Mouse (Mus musculus) layer of hippocampus, adult 18-20 months (tissue): ENCODE data around the gene Traf2. TPM values are rescaled to one million over a fixed set of nuclear protein-coding genes. Genes with fewer than 3 reads are reported as not detected.

ENCODE experiments used
- DNase-seq, 2 experiments: peaks; one replicate each; pipeline ENCODE4 v3.0.0; 2022; ENCODE audit warnings: low spot score in 2 of 2
- total RNA-seq, 2 experiments: library from RNA; stranded (reverse); gene quantifications; 2 replicates each; pipeline ENCODE4 v1.2.3; 2021

The Traf2 gene
- total RNA-seq, 2 experiments from 2014 or later: 10.9 to 12.0 TPM

DNA sequence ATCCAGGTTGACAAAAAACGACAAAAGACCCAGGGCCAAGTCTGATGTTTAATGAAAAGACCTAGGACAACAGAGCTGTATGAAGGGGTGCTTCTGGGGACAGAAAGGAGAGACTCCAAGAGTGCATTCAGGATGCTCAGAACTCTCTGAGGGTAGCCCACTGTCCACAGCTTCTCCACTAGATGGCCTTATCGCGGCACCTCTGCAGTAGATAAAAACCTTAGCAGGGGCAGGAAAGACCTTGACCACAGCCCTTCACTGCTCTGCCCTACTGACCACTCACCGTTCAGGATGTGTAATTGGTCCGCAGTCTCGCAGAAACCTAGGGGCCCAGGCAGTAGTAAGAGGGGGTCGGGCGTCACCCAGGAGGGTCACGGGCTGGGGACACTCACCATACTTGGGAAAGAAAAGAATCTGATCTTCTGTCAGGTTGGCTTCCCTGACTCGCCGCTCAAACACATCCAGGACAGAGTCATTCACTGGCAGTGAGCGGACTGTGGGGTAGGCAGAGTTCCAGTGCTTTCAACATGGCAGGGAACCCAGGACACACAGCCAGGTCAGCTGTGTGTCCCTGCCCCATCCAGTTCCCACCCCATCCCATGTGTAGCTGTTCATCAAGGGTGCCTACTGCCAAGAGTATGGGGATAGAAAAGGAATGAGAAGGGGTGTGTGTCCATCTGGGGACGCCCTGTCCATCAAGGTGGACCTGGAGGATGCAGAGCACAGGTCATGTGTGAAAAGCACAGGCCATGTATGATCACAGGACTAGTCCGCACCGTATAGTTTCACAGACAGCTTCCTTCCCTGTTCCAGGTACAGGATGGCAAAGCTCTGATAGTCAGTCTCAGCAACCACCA is 47.9 kb downstream of the Traf2 start:
- no peak for DNase-seq

DNA sequence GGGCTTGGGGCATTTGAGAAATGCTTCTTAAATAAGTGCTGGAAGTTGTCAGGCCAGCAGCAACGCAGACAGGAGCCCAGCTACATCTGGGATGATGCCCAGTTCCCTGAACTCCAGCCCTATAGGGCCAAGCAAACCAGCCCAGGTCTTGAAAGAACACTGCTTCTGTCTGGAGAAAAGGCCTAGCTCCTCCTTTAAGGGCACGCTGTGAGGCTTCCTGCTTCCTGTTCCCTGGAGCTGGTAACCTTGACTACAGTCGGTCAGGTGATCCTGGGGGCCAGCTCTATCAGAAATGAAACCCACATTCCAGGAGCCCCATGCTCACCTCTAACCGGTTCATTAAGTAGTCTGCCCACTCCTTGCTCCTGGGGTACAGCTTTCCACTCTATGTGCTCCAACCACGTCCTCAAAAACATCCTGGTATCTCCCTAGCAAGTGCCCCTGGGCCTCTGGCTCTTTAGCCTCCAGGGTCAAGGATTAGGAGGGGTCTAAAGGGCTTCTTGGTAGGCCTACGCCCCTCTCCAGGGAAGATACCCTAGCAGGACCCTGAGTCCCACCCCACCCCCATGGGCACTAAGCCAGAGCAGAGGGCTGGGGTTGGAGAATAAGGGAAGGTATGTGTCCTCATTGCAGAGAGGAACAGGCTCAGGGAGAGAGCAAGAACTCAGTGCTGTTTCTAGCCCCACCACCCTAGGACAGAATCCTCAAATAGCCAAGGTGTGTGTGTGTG is 48.7 kb downstream of the Traf2 start:
- DNase-seq: no peak

DNA sequence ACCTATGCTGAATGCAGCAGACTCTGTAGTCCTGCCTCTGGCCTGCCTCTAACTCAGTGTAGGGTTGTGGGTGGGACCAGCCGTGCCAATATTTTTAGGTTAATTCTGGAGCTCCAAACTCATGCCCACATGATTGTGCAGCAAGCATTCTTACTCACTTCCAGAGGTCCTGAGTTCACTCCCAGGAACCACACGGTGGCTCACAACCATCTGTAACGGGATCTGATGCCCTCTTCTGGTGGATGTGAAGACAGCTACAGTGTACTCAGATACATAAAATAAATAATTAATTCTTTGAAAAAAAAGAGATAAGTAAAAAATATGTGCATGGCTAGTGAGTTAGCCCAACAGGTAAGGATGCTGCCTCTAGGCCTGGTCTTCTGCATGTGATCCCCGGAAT is 50.3 kb downstream of the Traf2 start:
- peak in 1 of 2 experiments; percentile 47 for DNase-seq

DNA sequence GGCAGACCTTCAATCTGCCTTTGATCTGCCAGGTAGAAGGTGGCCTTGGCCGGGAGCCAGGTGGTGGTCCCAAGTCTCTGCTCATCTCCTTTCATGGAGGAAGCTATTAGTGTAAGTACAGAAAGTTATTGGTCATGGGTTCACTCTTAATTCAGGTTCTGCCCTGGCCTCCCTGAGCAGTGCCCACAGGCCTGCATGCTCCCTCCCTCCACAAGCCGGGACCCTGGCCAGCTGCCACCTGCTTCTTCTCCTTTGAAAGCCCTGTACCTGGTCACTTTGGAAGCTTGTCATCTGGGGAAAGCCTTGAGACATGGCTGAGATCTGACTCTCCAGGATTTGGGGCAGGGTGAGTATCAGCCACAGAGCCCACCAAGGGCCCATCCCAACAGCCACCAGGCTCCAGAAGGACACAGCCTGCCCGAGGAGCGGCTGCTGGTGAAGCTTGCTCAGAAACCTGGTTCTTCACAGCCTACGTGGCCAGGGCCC is 53.2 kb downstream of the Traf2 start, which contains the start of gene Lcn12:
Gene Lcn12 (minus strand): TSS at position 436 of the 486 bp plus-strand sequence.
- DNase-seq: no peak

DNA sequence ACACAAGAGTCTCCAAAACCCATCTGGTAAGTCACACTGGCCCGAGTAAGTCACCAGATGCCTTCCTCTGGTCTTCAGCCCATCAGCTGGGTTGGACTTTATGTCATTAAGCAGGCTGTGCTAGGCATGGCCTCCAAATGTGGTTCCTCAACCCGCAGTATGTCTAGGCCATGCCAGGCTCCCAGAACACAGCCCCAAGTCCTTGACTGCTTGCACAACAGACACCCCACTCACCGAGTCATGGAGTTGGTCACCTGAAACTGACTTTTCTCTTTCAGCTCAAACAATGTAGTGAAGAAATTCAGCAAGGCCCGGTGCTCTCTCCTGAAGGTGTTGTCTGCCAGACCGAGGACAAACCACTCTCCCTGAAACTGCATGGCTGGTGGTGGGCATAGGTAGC is 53.8 kb downstream of the Traf2 start:
- DNase-seq: no peak

DNA sequence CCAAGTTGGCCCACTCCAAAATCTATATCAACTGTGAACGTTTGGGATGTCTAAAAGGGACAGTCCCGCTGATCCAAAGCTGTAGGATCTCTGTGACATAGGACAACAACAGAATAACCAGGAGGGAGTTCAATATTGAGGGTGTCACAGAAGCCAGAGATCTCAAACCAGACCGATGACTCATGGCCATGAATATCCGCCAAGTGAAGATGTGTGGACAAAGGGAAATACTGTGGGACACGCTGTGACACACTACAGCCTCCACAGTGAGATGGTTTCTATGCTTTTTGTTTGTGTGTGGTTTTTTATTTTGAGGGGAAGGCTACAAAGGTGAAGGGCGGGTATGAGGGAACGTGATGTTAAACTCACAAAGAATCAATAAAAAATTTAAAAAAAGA is 58.1 kb downstream of the Traf2 start:
- no peak for DNase-seq

DNA sequence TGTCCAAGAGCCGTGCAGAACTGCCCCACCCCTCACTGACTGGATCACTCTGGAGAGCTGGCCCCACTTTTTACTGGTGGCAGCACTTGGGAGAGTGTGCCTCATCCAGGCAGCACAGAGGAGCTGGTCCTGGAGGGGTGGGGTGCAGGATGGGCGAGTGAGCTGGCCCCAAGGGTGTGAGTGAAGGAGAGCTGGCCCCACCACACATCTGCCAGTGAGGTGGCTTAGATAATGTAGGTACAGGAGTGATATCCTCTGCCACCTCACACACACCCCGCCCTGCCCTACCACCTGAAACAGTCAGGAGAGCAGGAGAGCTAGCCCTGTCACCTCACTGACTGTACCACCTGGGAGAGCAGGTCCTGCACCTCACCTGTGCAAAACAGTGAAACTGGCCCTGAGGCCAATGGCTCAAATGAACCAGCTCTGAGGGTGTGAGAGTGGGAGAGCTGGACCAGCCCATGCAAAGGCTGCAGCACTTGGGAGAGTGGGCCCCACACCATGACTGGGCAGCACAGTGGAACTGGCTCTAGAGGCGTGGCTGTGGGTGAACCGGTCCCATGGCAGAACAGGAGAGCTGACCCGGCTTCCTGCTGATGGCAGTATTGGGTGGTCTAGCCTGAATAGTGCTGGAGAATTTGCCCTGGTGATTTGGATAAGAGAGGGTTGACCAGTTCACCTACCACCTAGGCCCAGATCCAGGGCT is 58.6 kb downstream of the Traf2 start:
- DNase-seq: no peak

DNA sequence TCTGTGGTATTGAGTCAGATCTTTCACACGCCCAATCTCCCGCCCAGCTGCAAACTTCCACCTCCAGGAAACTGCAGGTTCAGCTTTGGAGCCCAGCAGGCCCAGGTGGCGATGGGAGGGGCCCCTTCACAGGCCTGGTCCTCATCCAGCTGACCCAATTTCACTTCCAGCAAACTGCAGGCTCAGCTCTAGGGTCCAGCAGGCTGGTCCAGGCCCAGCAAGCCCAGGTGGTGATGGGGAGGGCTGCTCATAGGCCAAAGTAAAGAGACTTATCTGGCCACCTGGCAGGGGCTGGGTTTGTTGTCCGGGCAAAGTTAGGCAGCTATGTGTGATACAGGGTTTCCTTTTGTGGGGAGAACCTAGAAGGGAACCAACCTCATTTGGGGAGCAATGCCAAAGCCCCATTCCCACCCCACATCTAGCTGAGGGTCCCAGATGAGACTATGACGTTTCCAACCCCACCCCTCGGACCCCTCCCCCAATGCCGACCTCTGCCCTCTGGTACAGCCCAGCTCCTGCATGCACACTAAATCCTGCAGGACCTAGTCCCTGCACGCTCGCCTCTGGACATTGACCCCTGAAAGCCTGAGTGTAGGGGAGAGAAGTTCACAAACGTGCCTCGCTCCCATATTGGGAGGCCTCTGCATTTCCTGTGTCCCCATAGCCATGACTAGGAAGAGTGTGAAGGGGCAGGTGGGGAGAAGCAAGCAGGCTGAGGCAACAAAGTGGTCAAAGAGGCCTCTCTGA is 61.7 kb downstream of the Traf2 start:
- DNase-seq: no peak

DNA sequence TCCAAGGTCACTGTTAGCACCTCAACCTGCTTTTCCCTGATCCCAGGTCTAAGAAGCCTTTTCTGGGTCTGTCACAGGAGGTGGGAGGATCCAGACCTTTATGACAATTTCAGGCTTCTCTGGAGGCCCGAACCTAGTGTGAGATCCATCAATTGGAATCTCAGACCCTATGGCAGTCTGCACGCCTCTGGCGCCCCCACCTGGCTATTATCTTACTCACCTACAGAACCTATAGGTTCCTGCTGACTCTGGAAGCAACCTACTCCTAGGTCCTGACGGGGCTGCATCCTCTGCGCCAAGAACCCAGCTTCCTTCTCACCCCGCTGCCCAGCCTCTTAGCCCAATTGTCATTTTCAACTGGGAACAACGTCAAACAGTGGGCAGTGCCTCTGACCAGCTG is 63.8 kb downstream of the Traf2 start:
- no peak for DNase-seq

DNA sequence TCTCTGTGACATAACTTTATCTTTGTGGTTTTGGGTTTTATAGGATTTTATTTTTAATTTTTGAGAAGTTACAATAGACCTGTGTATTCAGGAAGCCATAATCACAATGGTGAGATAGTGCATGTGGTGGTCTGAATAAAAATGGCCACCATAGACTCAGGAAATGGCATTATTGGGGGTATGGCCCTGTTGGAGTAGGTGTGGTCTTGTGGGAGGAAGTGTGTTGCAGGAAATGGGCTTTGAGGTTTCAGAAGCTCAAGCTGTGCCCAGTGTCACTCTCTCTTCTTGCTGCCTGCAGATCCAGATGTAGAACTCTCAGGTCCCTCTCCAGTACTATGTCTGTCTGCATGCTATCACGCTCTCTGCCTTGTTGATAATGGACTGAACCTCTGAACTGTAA is 66.2 kb downstream of the Traf2 start:
- no peak for DNase-seq

DNA sequence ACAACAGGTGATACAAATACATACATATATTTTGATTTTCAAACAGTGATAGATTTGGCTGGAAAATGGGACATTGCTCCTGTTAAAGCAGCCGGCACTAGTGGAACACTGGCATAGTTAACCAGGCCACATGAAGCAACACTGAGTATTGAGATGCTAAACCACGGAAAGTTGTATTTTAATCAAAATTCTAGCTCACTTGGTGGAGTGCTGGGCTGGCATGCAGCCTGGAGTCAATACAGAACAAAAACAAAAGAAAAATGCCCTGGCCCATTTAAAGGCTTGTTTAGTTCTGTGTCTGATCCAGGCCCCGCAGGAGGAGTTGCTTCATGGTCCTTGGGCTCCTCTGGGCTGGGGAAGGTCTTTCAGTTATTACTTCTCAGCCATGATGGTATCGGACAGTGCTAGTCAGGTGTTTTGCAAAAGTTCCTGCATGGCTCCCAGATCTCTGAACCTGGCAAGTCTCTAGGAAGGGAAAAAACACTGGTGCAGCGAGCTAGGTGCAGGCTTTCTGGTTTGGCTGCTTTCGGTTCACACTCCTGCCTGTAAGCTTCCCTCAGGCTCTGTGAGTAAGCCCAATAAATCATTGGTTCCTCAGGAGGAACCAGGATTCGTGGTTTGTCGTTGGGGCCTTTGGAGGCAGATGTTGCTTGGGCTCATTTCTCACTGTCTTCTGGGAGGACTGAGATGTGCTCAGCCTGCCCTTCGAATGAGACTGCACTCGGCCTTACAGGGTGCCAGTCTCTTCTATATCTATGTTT is 67.0 kb downstream of the Traf2 start:
- no peak for DNase-seq

DNA sequence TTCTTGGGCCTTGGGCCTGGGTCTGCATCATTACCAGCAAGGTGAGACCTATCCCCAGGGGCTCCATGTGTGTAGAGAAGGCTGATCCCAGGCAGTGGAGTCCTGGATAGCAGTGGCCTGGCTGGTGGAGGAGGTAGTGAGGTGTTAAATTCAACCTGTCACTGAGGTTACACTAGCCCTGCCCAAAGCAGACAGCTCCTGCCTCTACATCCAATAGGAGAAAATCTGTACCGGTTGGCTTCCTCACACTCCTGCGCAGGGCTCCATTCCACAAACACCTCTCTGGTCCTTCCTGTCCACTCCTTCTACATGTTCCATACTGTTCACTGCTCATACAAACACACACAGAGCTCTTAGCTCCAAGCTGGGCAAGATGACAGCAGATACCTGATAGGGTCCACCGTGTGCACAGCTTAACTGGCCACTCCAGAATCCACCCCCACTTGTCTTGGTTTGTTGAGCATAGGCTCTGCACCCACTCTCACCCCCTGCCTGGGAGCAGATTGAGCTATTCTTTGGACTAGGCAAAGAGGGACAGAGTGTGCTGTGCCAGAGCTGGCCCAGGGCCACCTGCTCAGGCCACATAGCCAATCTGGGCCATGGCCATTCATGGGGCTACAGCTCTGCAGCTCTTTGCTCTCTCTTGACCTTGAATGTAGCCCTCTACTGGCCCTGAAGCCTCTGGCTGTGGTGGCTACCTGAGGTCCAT is 68.6 kb downstream of the Traf2 start:
- DNase-seq: peak in 1 of 2 experiments; percentile 84

DNA sequence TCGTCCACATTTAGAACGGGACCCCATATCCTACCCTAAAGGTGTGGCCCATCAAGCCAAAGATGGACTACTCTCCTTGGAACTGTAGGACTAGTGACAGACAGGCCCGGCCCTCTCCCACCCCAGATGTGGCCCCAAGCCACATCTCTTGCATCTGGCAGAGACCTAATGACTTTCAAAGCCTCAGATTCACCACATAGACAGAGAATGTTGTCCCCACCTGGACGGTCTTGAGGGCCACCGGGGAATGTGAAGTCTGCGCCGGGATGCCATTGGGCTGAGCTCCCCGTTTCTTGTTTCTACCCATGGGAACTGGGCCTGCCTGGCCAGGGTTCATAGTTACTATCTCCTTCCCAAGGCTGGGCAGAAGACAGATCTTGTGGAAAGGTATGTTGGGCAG is 69.2 kb downstream of the Traf2 start:
- no peak for DNase-seq

DNA sequence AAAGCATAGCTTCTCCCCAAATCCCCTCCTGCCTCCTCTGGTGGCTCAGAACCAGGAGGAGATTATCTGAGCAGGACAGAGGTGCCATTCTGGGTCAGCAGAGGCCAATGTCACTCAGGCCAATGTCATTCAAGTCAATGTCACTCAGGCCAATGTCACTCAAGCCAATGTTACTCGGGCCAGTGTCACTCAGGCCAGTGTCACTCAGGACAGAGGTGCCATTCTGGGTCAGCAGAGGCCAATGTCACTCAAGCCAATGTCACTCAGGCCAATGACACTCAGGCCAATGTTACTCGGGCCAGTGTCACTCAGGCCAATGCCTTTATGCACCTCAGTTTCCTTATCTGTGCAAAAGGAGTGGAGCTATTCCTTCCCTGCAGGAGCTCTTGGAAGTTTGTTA is 74.2 kb downstream of the Traf2 start:
- DNase-seq: no peak

DNA sequence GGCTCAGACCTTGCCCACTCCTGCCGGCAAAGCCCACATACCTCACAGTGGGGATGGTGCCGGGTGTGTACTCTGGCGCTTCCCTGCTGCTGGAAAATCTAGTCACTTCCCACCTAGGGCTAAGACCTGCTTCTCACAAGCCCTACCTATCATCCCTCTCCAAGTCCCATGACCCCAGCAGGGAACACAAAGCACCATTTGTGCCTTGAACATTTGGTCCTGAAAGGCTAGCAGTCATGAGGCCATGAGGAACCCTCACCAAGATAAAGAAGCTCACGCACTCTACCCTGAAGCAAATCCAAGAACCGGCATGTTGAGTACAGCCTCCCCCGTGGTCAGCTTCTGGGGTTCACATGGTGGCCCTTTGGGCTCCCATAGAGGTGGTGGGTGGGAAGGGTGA is 76.8 kb downstream of the Traf2 start, which contains the start of gene Ptgds:
Gene Ptgds (minus strand): TSS at position 78 of the 400 bp plus-strand sequence.
- DNase-seq: no peak

DNA sequence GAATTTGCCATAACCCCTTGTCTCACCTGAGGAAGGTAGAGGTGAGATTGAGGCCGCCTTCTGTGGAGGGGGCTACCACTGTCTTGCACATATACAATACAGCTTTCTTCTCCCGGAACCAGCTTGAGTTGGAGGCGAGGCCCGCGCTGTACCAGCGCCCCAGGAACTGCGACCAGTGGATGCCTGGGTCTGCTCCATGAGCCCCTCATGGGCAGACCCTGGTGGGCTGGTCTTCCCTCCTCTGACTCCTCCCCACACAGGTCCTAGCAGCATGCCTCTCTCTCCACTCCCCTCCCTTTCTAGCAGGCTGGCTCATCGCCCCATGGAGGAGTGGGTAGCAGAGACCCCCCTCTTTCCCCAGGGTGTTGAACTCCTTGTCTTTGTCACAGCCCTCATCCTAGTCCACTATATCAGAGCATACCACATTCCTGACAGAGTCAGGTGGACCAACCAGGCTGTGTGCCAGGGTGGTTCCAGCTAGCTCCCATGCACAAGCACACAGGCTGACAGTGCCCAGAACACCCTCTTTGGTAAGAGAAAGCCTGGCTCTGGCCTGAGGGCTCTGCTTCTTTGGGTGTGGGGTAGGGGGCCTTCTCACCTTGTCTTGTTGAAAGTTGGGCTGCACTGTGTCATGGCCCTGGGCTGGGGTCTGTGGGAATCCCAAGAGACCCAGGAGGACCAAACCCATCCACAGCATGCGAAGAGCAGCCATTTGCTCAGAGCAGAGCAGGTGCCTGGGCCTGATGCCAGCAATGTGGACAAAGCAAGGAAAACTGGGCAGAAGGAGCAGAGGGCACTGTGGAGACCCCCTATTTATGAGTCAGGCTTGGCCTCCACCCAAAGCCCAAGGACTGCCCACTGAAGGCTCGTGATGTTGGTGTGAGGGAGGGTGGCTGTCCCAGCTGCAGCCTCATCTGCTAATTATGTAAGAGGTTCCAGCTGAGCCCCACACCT is 77.5 kb downstream of the Traf2 start:
- peak; percentile 33 to 69 for DNase-seq
